Mouse (Mus musculus): ENCODE data around the gene Rpp30.

Gene Rpp30

GRCm38 (mm10) chr19:36083262-36084225 is at the start of gene Rpp30:
Rpp30 (plus strand) TSS chr19:36083716.
- in situ Hi-C loops (cut with MboI, MseI), result loop anchor here (5.0 kb wide), 1 partner anchor 956 kb away; no protein-coding TSS in a partner anchor

- in situ Hi-C loops (cut with MboI, MseI), result no loop called here
Measured at GRCm38 (mm10) chr19:36046046-36046445, 37.5 kb upstream of the Rpp30 start.

GRCm38 (mm10) chr19:36056502-36057221 is 26.9 kb upstream of the Rpp30 start:
- in situ Hi-C loops (cut with MboI, MseI), result no loop called here

GRCm38 (mm10) chr19:36057231-36057811 is 26.2 kb upstream of the Rpp30 start, which contains the start of gene Htr7:
Htr7 (minus strand) TSS chr19:36057507.
- in situ Hi-C loops (cut with MboI, MseI), result no loop called here

- in situ Hi-C loops (cut with MboI, MseI), result no loop called here
Measured at GRCm38 (mm10) chr19:36062801-36063529, 20.6 kb upstream of the Rpp30 start.

GRCm38 (mm10) chr19:36082606-36083261 is 782 bp upstream of the Rpp30 start:
- in situ Hi-C loops (cut with MboI, MseI), result loop anchor here (5.0 kb wide), 1 partner anchor 955 kb away; no protein-coding TSS in a partner anchor

GRCm38 (mm10) chr19:36090781-36091180 is 7.3 kb downstream of the Rpp30 start:
- in situ Hi-C loops (cut with MboI, MseI), result loop anchor here (10.0 kb wide), 2 partner anchors 814 to 1096 kb away; no protein-coding TSS in a partner anchor

GRCm38 (mm10) chr19:36097194-36097593 is 13.7 kb downstream of the Rpp30 start:
- in situ Hi-C loops (cut with MboI, MseI), result loop anchor here (10.0 kb wide), 2 partner anchors 808 to 1102 kb away; no protein-coding TSS in a partner anchor

- in situ Hi-C loops (cut with MboI, MseI), result loop anchor here (10.0 kb wide), 2 partner anchors 807 to 1103 kb away; no protein-coding TSS in a partner anchor
Measured at GRCm38 (mm10) chr19:36098265-36098664, 14.7 kb downstream of the Rpp30 start.

- in situ Hi-C loops (cut with MboI, MseI), result loop anchor here (10.0 kb wide), 2 partner anchors 806 to 1104 kb away; no protein-coding TSS in a partner anchor
Measured at GRCm38 (mm10) chr19:36098916-36099315, 15.4 kb downstream of the Rpp30 start.

GRCm38 (mm10) chr19:36103909-36104308 is 20.4 kb downstream of the Rpp30 start:
- in situ Hi-C loops (cut with MboI, MseI), result no loop called here

GRCm38 (mm10) chr19:36109318-36109944 is 25.9 kb downstream of the Rpp30 start:
- in situ Hi-C loops (cut with MboI, MseI), result no loop called here

GRCm38 (mm10) chr19:36110465-36110864 is 26.9 kb downstream of the Rpp30 start:
- in situ Hi-C loops (cut with MboI, MseI), result no loop called here

GRCm38 (mm10) chr19:36111054-36111895 is 27.8 kb downstream of the Rpp30 start:
- in situ Hi-C loops (cut with MboI, MseI), result no loop called here

- in situ Hi-C loops (cut with MboI, MseI), result no loop called here
Measured at GRCm38 (mm10) chr19:36112007-36112406, 28.5 kb downstream of the Rpp30 start.

GRCm38 (mm10) chr19:36116185-36116584 is 32.7 kb downstream of the Rpp30 start:
- in situ Hi-C loops (cut with MboI, MseI), result no loop called here

GRCm38 (mm10) chr19:36119219-36119618 is 35.7 kb downstream of the Rpp30 start:
- in situ Hi-C loops (cut with MboI, MseI), result no loop called here

- in situ Hi-C loops (cut with MboI, MseI), result no loop called here
Measured at GRCm38 (mm10) chr19:36119783-36120471, 36.4 kb downstream of the Rpp30 start, which contains the start of gene Ankrd1. Ankrd1 (minus strand) TSS chr19:36120099.
